Mouse (Mus musculus) testis, adult 2 months (tissue): ENCODE data around the gene Htr7.

Experiments
- CTCF ChIP-seq: fragments of 200-500 bp; IDR thresholded peaks from 2 replicates; pipeline ENCODE4 v1.5.1; 2012; ENCODE audit warnings: low read depth, mild to moderate bottlenecking, inconsistent platforms, low read length, moderate library complexity; ENCODE audit not compliant: control insufficient read depth, insufficient read depth, insufficient replicate concordance
- POLR2A ChIP-seq: fragments of 200-500 bp; IDR thresholded peaks from 2 replicates; pipeline ENCODE4 v1.6.1; 2012; ENCODE audit warnings: low read depth, mild to moderate bottlenecking, inconsistent platforms, low read length, moderate library complexity; ENCODE audit not compliant: control insufficient read depth

- TF ChIP-seq POLR2A (no peak), CTCF (no peak)
Observed at GRCm38 (mm10) chr19:36057231-36057811, at the start of gene Htr7.
